Mouse (Mus musculus) urinary bladder, postnatal 10 days (tissue): Measurements from ENCODE around the gene Pcgf1.

ENCODE experiments used
- DNase-seq: peaks from one replicate; pipeline ENCODE4 v3.0.0; 2022; ENCODE audit warnings: low spot score

The Pcgf1 gene

DNA sequence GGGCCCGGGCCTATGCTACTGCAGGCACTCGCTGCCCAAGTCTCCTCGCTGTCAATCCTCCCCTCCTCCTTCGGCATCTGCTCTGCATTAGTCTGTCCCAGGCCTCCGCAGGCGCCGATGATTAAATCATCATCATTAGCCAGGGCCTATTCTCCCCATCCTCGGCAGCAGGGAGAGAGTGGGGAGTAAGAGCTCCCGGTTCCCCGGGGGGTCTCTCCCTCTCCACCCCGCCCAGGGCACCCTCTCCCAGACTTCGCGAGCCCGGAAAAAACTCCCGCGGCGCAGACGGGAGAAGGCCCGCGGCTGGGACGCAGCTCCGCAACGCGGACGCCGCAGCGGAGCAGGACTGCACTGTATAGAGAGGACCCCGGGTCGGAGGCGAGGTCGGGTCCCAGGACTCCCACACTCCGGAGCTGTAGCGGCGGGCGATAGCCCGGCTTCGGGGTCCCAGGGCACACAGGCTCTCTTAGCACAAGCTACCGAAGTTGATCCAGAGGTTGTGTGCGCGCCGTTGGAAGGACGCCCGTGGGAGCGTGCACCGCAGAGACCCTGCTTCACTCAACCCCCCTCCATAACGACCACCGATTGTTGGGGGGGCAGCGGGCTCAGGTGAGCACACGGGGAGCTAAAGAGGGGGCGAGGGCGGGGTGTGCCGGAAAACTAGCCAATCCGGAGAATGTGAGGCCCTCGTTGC, at the start of gene Pcgf1:
Gene Pcgf1, plus strand, starts transcription at position 240 of the 694 bp plus-strand sequence.
- no peak for DNase-seq

GRCm38 (mm10) chr6:83029777-83030176, 47.9 kb upstream of the Pcgf1 start:
- no peak for DNase-seq

GRCm38 (mm10) chr6:83031111-83031510, 46.6 kb upstream of the Pcgf1 start:
- no peak for DNase-seq

- DNase-seq, result no peak
These were observed 45.6 kb upstream of the Pcgf1 start for GRCm38 (mm10) chr6:83031921-83032590.

- DNase-seq, result no peak
These were observed 44.9 kb upstream of the Pcgf1 start for GRCm38 (mm10) chr6:83032769-83033191.

DNA sequence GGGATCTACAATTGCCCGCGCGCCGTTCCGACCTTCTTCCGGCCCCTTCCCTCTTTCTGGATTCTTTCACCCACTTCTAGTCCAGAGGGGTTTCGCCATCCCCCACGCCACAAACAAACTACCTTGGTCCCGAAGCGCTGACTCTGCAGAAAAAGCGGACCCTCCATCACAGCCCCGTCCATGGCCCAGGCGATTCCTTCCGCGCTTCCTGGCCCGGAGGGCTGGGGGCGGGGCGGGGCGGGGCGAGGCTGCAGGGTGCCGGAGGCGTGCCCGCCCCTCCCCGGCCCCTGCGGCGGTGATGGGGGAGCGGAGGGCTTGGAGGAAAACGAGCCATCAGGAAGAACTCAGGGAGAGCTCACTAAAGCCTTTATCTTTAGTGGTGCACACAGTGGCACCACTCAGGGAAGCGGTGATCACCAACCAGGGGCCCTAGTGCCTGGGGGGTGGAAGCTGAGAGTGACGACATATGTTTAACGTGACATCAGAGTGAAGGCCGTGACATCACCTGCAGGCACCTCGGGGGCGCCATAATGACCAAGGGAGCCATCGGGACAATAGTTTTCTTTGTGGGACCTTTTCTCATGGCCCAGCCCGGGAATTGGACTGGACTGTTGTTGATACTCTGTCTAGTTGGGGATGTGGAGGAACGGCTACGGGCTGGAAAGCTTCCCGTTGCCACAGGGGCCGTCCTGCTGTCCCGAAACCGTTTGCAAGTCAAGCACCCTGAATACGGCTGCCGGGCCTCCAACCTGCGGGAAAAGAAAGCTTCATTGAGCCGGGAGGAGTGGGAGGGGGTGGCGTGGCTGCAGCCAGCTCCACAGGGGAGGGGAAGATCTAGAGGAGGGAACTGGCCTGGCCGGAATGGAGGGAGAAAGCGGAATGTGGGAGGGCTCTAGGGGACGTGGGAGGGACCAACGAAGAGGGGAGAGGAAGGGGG, 44.2 kb upstream of the Pcgf1 start, which contains the start of the genes Dok1 and Loxl3:
Gene Dok1, minus strand, starts transcription at position 223 of the 937 bp plus-strand sequence.
Gene Loxl3, plus strand, starts transcription at position 925 of the 937 bp plus-strand sequence.
- DNase-seq, result no peak

DNA sequence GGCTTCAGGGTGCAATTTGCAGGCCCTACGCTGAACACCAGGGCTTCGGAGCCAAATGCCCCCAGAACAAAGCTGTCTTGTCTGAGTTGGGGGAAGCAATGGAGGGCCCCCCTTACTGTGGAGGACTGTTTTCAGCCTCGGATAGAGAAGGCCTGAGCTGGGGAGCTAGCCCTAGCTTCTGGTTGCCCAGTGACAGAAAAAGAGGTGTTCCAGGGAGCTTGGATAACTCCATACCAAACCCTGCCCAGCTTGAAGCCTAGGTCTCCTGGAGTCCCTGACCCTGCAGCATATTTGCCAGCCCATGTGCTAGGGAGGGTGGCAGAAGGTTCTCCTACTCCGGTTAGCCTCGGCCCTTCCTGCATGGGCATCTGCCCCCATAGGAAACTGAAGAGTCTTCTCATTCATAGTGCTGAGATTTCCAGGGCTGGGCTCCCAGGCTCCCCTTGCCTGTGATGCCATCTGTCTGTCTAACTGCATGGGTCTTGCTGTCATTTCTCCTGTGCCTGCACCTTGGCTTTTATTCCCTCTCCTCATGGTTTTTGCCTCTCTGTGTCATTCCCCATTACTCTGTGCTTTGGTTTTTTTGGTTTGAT, 43.1 kb upstream of the Pcgf1 start:
- no peak for DNase-seq

GRCm38 (mm10) chr6:83037188-83037587, 40.5 kb upstream of the Pcgf1 start:
- no peak for DNase-seq

DNA sequence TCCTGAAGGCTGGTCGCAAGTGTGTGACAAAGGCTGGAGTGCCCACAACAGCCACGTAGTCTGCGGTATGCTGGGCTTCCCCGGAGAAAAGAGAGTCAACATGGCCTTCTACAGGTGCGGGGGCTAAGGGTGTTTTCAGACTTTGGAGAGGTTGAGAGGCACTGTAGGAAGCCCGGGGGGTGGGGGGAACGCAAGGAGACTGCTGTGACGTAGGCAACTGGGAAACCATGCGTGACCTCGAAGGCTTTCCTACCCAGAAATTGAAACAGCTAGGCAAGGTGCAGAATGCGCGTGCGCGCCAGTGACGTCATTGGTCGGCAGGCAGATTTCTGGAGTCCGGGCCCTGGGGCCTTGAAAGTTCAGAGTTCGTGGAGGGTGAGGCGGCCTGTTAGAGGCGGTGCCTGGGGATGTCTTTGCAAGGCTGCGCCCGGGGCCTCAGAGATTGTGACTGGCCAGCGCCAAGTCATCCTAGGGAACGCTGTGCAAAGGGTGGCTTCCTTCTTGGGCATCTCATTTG, 39.1 kb upstream of the Pcgf1 start:
- DNase-seq, result peak; percentile 47

GRCm38 (mm10) chr6:83040601-83041000, 37.1 kb upstream of the Pcgf1 start:
- no peak for DNase-seq

- DNase-seq, result no peak
These were observed 34.1 kb upstream of the Pcgf1 start for GRCm38 (mm10) chr6:83043561-83043960.

DNA sequence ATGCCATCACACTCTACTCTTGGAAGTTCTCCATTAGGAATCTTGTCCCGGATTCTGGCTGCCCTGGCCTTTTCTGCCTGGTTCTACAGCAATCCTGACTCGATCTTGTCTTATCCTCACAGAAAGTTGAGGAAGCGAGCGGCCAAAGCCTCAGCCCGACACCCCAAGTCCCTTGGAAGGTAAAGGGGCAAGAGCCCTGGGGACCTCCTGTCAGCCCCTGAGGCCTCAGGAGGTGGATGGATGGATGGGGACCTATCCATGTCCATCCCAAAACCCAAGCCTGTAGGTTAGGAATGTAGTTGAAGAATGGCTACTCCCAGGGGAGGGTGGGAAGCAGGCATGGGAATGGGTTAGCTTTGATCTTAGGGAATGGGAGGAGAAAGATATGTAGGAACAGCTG, 33.7 kb upstream of the Pcgf1 start:
- DNase-seq, result no peak

- no peak for DNase-seq
These were observed 32.9 kb upstream of the Pcgf1 start for GRCm38 (mm10) chr6:83044742-83045141.

DNA sequence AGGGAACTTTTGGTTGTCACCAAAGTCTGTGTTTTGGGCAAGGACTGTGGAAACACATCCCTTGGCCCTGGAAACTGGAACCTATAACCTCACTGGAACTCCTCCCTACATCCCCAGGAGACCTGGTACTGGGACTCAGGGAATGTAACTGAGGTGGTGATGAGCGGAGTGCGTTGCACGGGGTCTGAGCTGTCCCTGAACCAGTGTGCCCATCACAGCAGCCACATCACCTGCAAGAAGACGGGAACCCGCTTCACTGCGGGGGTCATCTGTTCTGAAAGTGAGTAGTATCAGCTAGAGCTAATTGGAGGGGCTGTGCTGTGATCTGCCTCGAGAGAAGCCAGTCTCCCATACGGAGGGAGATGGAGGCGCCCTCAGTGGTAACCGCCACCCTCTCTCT, 28.3 kb upstream of the Pcgf1 start:
- DNase-seq, result no peak

GRCm38 (mm10) chr6:83053136-83053960, 24.3 kb upstream of the Pcgf1 start:
- no peak for DNase-seq

GRCm38 (mm10) chr6:83054074-83054851, 23.4 kb upstream of the Pcgf1 start, which contains the start of gene Aup1:
Gene Aup1, plus strand, starts transcription at chr6:83054521.
- peak; percentile 86 for DNase-seq

- no peak for DNase-seq
These were observed 22.7 kb upstream of the Pcgf1 start, which contains the start of gene Htra2 for GRCm38 (mm10) chr6:83054871-83055431. Gene Htra2, minus strand, starts transcription at chr6:83055273.

- no peak for DNase-seq
These were observed 19.9 kb upstream of the Pcgf1 start, which contains the start of gene Dqx1 for GRCm38 (mm10) chr6:83057790-83058189. Gene Dqx1, plus strand, starts transcription at chr6:83057844.

- no peak for DNase-seq
These were observed 18.9 kb upstream of the Pcgf1 start for GRCm38 (mm10) chr6:83058725-83059124.
